Mouse (Mus musculus): ENCODE data around the gene D930048N14Rik.
"Not testable (repeated sequence)": the region's sequence is repeated elsewhere in the genome, so short reads cannot be mapped to it uniquely, and the experiment has no call there.

D930048N14Rik gene

GRCm38 (mm10) chr11:51652889-51653418, 2.2 kb downstream of the D930048N14Rik start:
- no peaks in the 10 kb centered on the region for H3K9me3 ChIP-seq (ENCODE audit: low read length)
- TF ChIP-seq CTCF (conservative IDR thresholded peaks at IDR 0.05; ENCODE audit: low read length) (no peak), NANOG (IDR thresholded peaks at IDR 0.05; ENCODE audit: borderline replicate concordance, low read length) (no peak), POU5F1 (IDR thresholded peaks at IDR 0.05; ENCODE audit: borderline replicate concordance, low read length) (no peak)
- H3K4me1 ChIP-seq (replicated peaks; ENCODE audit: low read depth, low read length), result peaks cover 82% of the 10 kb centered on the region
- H3K36me3 ChIP-seq (ENCODE audit: insufficient read depth, low read length), result peaks cover 73% of the 10 kb centered on the region
- H3K4me3 ChIP-seq (replicated peaks; ENCODE audit: low read length), result peak overlapping the region; percentile 72
- H3K27me3 ChIP-seq (ENCODE audit: insufficient read depth, low read length), result no peaks in the 10 kb centered on the region

DNA sequence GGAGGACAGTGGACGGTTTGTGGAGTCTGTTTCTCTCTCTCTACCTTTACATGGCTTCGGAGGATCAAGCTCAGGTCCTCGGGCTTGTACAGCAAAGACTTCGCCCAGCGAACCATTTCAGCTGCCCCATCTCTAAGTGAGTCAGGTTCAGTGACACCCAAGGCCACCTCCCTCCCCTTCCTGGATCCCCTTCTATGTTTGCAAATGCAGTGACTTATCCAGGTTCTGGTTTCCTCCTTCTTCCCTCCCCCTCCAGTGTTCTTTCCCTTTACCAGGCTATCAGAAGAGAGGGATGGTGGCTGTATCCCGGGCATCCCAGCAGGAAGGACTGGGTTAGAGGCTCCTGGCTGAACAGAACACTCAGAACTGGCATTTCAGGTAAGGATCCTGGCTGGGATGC, 3.0 kb downstream of the D930048N14Rik start:
- Histone ChIP-seq H3K36me3 (ENCODE audit: insufficient read depth, low read length) (peaks cover 69% of the 10 kb centered on the region), H3K4me1 (replicated peaks; ENCODE audit: low read depth, low read length) (peaks cover 83% of the 10 kb centered on the region), H3K9me3 (ENCODE audit: low read length) (no peaks in the 10 kb centered on the region), H3K4me3 (replicated peaks; ENCODE audit: low read length) (0 out of 2 replicates have a peak overlapping the region, but pooled peaks have one; percentile 72), H3K27me3 (ENCODE audit: insufficient read depth, low read length) (no peaks in the 10 kb centered on the region)
- TF ChIP-seq NANOG (IDR thresholded peaks at IDR 0.05; ENCODE audit: borderline replicate concordance, low read length), result no peak
- TF ChIP-seq POU5F1 (IDR thresholded peaks at IDR 0.05; ENCODE audit: borderline replicate concordance, low read length), result no peak
- TF ChIP-seq CTCF (conservative IDR thresholded peaks at IDR 0.05; ENCODE audit: low read length), result no peak

DNA sequence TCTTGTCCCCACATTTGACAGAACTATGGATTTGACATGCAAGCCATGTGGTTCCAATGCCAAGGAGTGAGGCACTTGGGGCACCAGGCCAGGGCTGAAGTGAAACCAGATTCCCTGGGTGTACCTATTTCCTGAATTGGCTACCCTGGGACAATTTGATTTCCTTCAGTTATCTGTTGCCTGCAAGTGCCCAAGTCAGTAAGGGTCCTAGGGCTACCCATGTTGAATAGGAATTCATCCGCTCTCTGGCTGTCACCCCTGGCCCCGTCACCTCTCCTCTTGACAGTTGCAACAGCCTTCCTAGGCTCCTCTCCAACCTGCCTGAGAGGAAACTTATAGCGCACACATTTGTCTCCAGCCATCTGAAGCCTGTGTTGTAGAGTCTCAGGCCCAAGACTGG, 4.1 kb downstream of the D930048N14Rik start:
- H3K9me3 ChIP-seq (ENCODE audit: low read length), result no peaks in the 10 kb centered on the region
- H3K4me1 ChIP-seq (replicated peaks; ENCODE audit: low read depth, low read length), result peaks cover 81% of the 10 kb centered on the region
- H3K27me3 ChIP-seq (ENCODE audit: insufficient read depth, low read length), result no peaks in the 10 kb centered on the region
- H3K4me3 ChIP-seq (replicated peaks; ENCODE audit: low read length), result no peak overlapping the region
- peaks cover 65% of the 10 kb centered on the region for H3K36me3 ChIP-seq (ENCODE audit: insufficient read depth, low read length)
- no peak for TF ChIP-seq POU5F1 (IDR thresholded peaks at IDR 0.05; ENCODE audit: borderline replicate concordance, low read length)
- TF ChIP-seq NANOG (IDR thresholded peaks at IDR 0.05; ENCODE audit: borderline replicate concordance, low read length), result no peak
- no peak for TF ChIP-seq CTCF (conservative IDR thresholded peaks at IDR 0.05; ENCODE audit: low read length)

DNA sequence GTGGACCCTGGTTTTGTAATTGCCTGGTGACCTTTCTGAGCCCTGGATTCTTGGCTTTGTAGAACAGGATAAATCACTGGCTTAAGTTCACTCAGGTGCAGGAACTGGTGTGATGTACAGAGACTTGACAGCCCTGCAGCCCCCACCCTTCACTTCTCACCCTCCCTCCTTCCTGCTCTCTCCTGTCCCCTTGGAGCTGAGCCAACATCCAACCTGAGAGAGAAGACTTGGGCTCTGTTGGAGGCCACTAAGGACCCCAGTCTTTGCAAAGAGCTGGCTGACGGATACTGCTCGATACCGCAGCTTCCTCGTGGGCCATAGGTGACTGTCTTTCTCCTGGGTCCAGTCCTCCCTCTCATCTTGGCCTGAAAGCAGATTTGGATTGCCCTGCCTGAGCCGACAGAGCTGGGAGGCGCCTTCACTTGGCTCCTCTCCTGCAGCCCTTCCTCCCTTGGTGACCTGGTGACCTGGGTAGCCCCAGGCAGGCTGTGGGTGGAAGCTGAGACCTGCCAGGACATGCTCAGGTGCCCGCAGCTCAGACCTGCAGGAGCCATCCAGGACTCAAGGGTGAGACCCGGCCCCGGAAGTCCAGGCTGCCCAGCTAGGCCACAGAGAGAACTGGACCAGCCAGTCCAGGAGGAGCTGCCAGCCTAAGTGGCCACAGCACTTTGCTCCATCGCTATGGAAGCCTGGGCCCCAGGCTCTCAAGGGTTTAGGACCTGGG, 6.2 kb downstream of the D930048N14Rik start:
- Histone ChIP-seq H3K9me3 (ENCODE audit: low read length) (no peaks in the 10 kb centered on the region), H3K27me3 (ENCODE audit: insufficient read depth, low read length) (no peaks in the 10 kb centered on the region), H3K36me3 (ENCODE audit: insufficient read depth, low read length) (peaks cover 61% of the 10 kb centered on the region), H3K4me1 (replicated peaks; ENCODE audit: low read depth, low read length) (peaks cover 94% of the 10 kb centered on the region), H3K4me3 (replicated peaks; ENCODE audit: low read length) (0 out of 2 replicates have a peak overlapping the region, but pooled peaks have one; percentile 20)
- TF ChIP-seq POU5F1 (IDR thresholded peaks at IDR 0.05; ENCODE audit: borderline replicate concordance, low read length) (no peak), CTCF (conservative IDR thresholded peaks at IDR 0.05; ENCODE audit: low read length) (no peak), NANOG (IDR thresholded peaks at IDR 0.05; ENCODE audit: borderline replicate concordance, low read length) (no peak)

DNA sequence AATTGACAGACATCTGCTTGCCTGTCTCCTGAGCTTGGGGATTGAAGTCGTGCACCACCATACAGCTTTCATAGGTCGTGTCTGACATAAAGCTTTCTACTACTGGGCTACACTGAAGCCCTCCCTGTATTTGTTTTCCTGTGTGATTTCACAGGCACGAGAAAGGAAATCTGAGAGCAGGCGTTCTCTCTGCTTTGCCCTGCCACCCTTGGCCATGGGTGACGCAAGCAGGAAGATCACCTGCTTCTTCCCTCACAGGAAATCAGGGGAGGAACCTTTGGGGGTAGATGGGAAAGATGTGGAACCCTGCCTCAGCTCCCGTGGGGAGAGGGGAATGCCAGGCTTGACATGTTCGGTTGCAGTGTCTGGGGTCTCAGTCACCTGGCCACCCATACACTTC, 7.5 kb downstream of the D930048N14Rik start:
- no peaks in the 10 kb centered on the region for H3K27me3 ChIP-seq (ENCODE audit: insufficient read depth, low read length)
- peaks cover 48% of the 10 kb centered on the region for H3K36me3 ChIP-seq (ENCODE audit: insufficient read depth, low read length)

DNA sequence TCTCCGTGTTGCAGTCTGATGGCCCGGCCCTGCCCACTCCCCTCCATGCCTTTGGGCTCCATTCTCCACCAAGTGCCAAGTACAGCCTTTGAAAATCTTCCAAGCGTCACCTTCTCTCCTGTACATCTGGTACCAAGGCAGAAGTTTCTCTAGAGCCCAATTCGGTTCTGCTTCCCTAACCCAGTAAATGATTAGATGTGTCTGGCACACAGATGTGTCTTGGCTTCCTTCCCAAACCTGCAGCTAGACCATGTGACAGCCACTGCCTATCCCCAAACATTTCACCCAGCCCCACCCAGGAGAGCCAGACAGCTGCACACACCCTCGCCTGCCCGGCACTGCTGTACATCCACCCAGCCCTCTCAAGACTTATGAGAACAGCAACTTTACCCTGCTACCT, 8.0 kb downstream of the D930048N14Rik start:
- Histone ChIP-seq H3K4me3 (replicated peaks; ENCODE audit: low read length) (peak overlapping the region; percentile 37), H3K36me3 (ENCODE audit: insufficient read depth, low read length) (peaks cover 44% of the 10 kb centered on the region), H3K27me3 (ENCODE audit: insufficient read depth, low read length) (no peaks in the 10 kb centered on the region), H3K9me3 (ENCODE audit: low read length) (peaks cover 10% of the 10 kb centered on the region), H3K4me1 (replicated peaks; ENCODE audit: low read depth, low read length) (peaks cover 84% of the 10 kb centered on the region)
- TF ChIP-seq NANOG (IDR thresholded peaks at IDR 0.05; ENCODE audit: borderline replicate concordance, low read length) (no peak), CTCF (conservative IDR thresholded peaks at IDR 0.05; ENCODE audit: low read length) (no peak), POU5F1 (IDR thresholded peaks at IDR 0.05; ENCODE audit: borderline replicate concordance, low read length) (no peak)

More for the DNA sequence above, 7.5 kb downstream of the D930048N14Rik start:
- peaks cover 88% of the 10 kb centered on the region for H3K4me1 ChIP-seq (replicated peaks; ENCODE audit: low read depth, low read length)
- TF ChIP-seq NANOG (IDR thresholded peaks at IDR 0.05; ENCODE audit: borderline replicate concordance, low read length), result no peak
- no peak for TF ChIP-seq POU5F1 (IDR thresholded peaks at IDR 0.05; ENCODE audit: borderline replicate concordance, low read length)
- no peak for TF ChIP-seq CTCF (conservative IDR thresholded peaks at IDR 0.05; ENCODE audit: low read length)
- peaks cover 7% of the 10 kb centered on the region for H3K9me3 ChIP-seq (ENCODE audit: low read length)
- H3K4me3 ChIP-seq (replicated peaks; ENCODE audit: low read length), result peak overlapping the region; percentile 37

GRCm38 (mm10) chr11:51661867-51662365, 11.2 kb downstream of the D930048N14Rik start:
- Histone ChIP-seq H3K4me3 (replicated peaks; ENCODE audit: low read length) (no peak overlapping the region), H3K27me3 (ENCODE audit: insufficient read depth, low read length) (no peaks in the 10 kb centered on the region), H3K36me3 (ENCODE audit: insufficient read depth, low read length) (peaks cover 12% of the 10 kb centered on the region), H3K4me1 (replicated peaks; ENCODE audit: low read depth, low read length) (peaks cover 54% of the 10 kb centered on the region), H3K9me3 (ENCODE audit: low read length) (peaks cover 21% of the 10 kb centered on the region)
- TF ChIP-seq CTCF (conservative IDR thresholded peaks at IDR 0.05; ENCODE audit: low read length), result no peak
- no peak for TF ChIP-seq NANOG (IDR thresholded peaks at IDR 0.05; ENCODE audit: borderline replicate concordance, low read length)
- TF ChIP-seq POU5F1 (IDR thresholded peaks at IDR 0.05; ENCODE audit: borderline replicate concordance, low read length), result no peak

DNA sequence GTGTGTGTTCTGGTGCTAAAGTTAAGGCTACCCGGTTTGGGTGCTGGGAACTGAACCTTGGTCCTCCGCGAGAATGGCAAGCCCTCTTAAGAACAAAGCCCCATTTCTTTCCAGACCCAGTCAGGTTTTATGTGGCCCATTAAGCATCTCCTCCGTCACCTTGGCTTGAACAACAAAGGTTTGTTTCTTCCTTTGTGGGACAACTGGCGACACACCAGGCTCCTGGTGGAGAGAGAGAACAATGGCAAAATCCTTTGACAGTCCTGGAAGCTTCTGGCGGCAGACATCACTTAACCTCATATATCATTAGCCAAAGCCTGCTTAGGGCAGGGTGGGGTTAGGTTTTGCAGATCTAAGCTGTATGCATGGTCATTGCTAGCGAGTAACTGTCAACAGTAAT, 11.9 kb downstream of the D930048N14Rik start:
- H3K27me3 ChIP-seq (ENCODE audit: insufficient read depth, low read length), result no peaks in the 10 kb centered on the region
- no peak for TF ChIP-seq NANOG (IDR thresholded peaks at IDR 0.05; ENCODE audit: borderline replicate concordance, low read length)
- TF ChIP-seq CTCF (conservative IDR thresholded peaks at IDR 0.05; ENCODE audit: low read length), result no peak
- peaks cover 5% of the 10 kb centered on the region for H3K36me3 ChIP-seq (ENCODE audit: insufficient read depth, low read length)
- peaks cover 46% of the 10 kb centered on the region for H3K4me1 ChIP-seq (replicated peaks; ENCODE audit: low read depth, low read length)
- H3K9me3 ChIP-seq (ENCODE audit: low read length), result peaks cover 21% of the 10 kb centered on the region
- H3K4me3 ChIP-seq (replicated peaks; ENCODE audit: low read length), result no peak overlapping the region

DNA sequence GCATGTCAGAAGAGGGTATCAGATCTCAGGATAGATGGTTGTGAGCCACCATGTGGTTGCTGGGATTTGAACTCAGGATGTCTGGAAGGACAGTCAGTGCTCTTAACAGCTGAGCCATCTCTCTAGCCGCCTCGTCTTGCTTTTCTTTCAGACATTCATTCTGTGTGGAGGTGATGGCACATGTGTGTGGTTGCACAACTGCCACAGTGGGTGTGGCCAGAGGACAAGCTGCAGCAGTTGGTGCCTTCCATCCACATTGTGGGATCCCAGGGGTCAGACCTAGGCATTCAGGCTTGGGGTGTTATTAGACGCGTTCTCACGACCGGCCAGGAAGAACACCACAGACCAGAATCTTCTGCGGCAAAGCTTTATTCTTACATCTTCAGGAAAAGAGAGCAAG, 14.0 kb downstream of the D930048N14Rik start:
- H3K4me1 ChIP-seq (replicated peaks; ENCODE audit: low read depth, low read length), result peaks cover 26% of the 10 kb centered on the region
- H3K9me3 ChIP-seq (ENCODE audit: low read length), result peaks cover 24% of the 10 kb centered on the region
- H3K36me3 ChIP-seq (ENCODE audit: insufficient read depth, low read length), result not testable (repeated sequence)

More for the DNA sequence above, 14.0 kb downstream of the D930048N14Rik start:
- H3K27me3 ChIP-seq (ENCODE audit: insufficient read depth, low read length); H3K4me3 ChIP-seq (replicated peaks; ENCODE audit: low read length): not testable (repeated sequence)
